In the genomic region with DNA sequence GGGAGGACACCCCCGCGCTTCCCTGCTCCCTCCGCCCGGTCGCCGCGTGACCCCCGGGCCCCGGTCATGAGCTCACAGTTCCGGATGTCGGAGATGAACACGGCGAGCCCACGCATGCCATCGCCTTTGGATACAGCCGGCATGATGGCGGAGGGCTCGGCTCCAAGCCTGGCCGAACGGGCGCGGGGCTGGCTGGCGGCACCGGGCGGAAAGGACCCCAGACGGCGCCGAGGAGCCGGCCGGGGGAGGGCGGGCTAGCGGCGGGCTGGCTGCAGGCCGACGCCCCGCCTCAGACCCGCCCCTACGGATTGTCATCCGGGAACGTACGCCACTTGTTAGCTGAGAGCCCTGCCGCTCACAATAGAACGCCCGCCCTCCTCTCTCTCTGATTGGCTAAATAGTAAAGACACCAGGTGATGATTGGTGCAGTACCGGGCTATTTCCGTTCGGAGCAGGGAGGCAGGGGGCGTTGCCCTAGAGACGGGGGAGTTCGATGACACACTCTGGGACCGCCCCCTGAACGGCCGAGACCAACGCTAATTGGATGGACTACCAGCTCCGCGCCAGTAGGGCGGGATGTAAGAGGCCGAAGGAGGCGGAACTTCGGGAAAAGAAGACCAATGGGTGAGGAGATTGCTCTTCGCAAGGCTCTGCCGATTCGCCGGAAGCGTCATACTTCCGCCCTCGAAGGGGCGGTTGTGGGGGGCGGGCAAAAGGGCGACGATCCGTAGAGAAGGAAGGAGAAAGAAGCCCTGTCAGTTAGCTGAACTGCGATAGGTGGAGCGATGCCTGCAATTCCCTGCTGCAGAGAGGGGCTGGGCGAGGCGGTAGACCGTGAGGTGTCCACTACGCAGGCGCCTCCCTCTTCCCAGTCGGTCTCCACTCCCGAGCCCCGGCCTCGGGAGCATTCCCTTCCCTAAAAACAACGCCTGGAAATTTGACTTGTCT, we compare ENCODE assay signal across 7 mouse cellular contexts. TPM values are rescaled to one million over a fixed set of nuclear protein-coding genes. Genes with fewer than 3 reads are reported as not detected.
DNase-seq lines count a peak whose midpoint lies in the region; ATAC-seq lines count a peak whose summit lies in the region.

Gene Ap2a1, minus strand, starts transcription at position 293 of the 948 bp plus-strand sequence.

- H3K4me3 ChIP-seq in intestine, embryonic 16.5 days (ENCODE audit: low read length) = peak within 1 kb of the TSS; percentile 95
- peak within 1 kb of the TSS; percentile 97 for H3K4me3 ChIP-seq in midbrain, embryonic 11.5 days (ENCODE audit: low read depth, low read length)

- no peaks in the 10 kb centered on the region for H3K27me3 ChIP-seq in intestine, embryonic 16.5 days (replicated peaks; ENCODE audit: control insufficient read depth, insufficient read depth, low read length)
- no peaks in the 10 kb centered on the region for H3K27me3 ChIP-seq in midbrain, embryonic 11.5 days (ENCODE audit: control insufficient read depth, insufficient read depth, low read length)

- DNase-seq in adrenal gland, adult 8-10 months = peak; percentile 100
- DNase-seq in embryo, embryonic 9.5 days (ENCODE audit: extremely low spot score) = peak; percentile 100
- DNase-seq in gastrocnemius, postnatal 4 days (ENCODE audit: low spot score in 2 of 2) = peak; percentile 96 to 99
- DNase-seq in left cerebral cortex, postnatal 36 days (ENCODE audit: low spot score in 2 of 2) = peak; percentile 99 to 100
- peak; percentile 99 for DNase-seq in midbrain, embryonic 11.5 days (ENCODE audit: low spot score, missing footprints)
- peak; percentile 100 for DNase-seq in skeletal muscle tissue, adult 2 months (ENCODE audit: low read depth, low spot score)

- peak; percentile 99 for ATAC-seq in intestine, embryonic 16.5 days
- peak; percentile 100 for ATAC-seq in midbrain, embryonic 11.5 days (ENCODE audit: low FRiP score)

- intact Hi-C loops in left cerebral cortex, postnatal 36 days (cut with DNase I) = loop anchor here (5.0 kb wide), 1 partner anchor 43 kb away; the partner anchor contains the start of gene Cpt1c

- peak within 1 kb of the TSS; percentile 87 for H3K27ac ChIP-seq in intestine, embryonic 16.5 days (ENCODE audit: low read length)
- peak within 1 kb of the TSS; percentile 91 for H3K27ac ChIP-seq in midbrain, embryonic 11.5 days (ENCODE audit: low read depth, low read length)

- H3K9ac ChIP-seq in intestine, embryonic 16.5 days (ENCODE audit: low read depth, low read length) = peak within 1 kb of the TSS; percentile 95
- peak within 1 kb of the TSS; percentile 93 for H3K9ac ChIP-seq in midbrain, embryonic 11.5 days (ENCODE audit: low read length)

- H3K9me3 ChIP-seq in intestine, embryonic 16.5 days (ENCODE audit: control insufficient read depth, low read length) = no peaks in the 10 kb centered on the region
- no peaks in the 10 kb centered on the region for H3K9me3 ChIP-seq in midbrain, embryonic 11.5 days (ENCODE audit: control insufficient read depth, low read length)

- no peaks in the 10 kb centered on the region for H3K36me3 ChIP-seq in intestine, embryonic 16.5 days (ENCODE audit: control insufficient read depth, insufficient read depth, low read length)
- no peaks in the 10 kb centered on the region for H3K36me3 ChIP-seq in midbrain, embryonic 11.5 days (ENCODE audit: control insufficient read depth, insufficient read depth, low read length)

- peaks cover 16% of the 10 kb centered on the region for H3K4me1 ChIP-seq in intestine, embryonic 16.5 days (ENCODE audit: control insufficient read depth, insufficient read depth, low read length)
- peaks cover 13% of the 10 kb centered on the region for H3K4me1 ChIP-seq in midbrain, embryonic 11.5 days (ENCODE audit: control insufficient read depth, insufficient read depth, low read length)

- peak within 1 kb of the TSS; percentile 73 for H3K4me2 ChIP-seq in intestine, embryonic 16.5 days (ENCODE audit: low read depth, low read length)
- peak within 1 kb of the TSS; percentile 60 for H3K4me2 ChIP-seq in midbrain, embryonic 11.5 days

- under 1% methylated on average over 84 of the region's 84 CpGs for WGBS in intestine, embryonic 16.5 days
- WGBS in midbrain, embryonic 11.5 days = under 1% methylated on average over 84 of the region's 84 CpGs

RNA-seq across cellular contexts. Expression of gene Ap2a1, which starts in this region (rescaled TPM):
- 100 to 1,000 TPM in 3 of 4 experiments, 10 to 100 TPM in 1; 99.8 to 139 (median 118) TPM for total RNA-seq in adrenal gland, adult 8-10 months (2022)
- total RNA-seq in gastrocnemius, postnatal 4 days (2021) = 10 to 100 TPM; 84.8 to 88.9 TPM
- 56.8 and 61.2 TPM in 2 replicates for polyA plus RNA-seq in intestine, embryonic 16.5 days (2015; fragmentation: Nextera tagmentation; extraction: Ambion mirVana)
- 100 to 1,000 TPM; 346 to 355 TPM for total RNA-seq in left cerebral cortex, postnatal 36 days (2021)
- polyA plus RNA-seq in midbrain, embryonic 11.5 days (2014; fragmentation: Nextera tagmentation; extraction: Ambion mirVana) = 68.0 and 74.8 TPM in 2 replicates

Comparison
In these comparisons a context has a peak if more than half of its experiments do, and no peak if none do; other contexts are left out.
1. Peak in every context shown above with its lines: DNase-seq, ATAC-seq, H3K4me3 ChIP-seq and H3K27ac ChIP-seq.